Mouse (Mus musculus) forebrain, embryonic 11.5 days (tissue): ENCODE data around the gene Neurl4. TPM values are rescaled to one million over a fixed set of nuclear protein-coding genes. Genes with fewer than 3 reads are reported as not detected.
"Not testable (repeated sequence)": the region's sequence is repeated elsewhere in the genome, so short reads cannot be mapped to it uniquely, and the experiment has no call there.

ENCODE experiments used
- ATAC-seq: fragments of 200-750 bp; cut with Nextera tagmentation; replicated peaks from 2 replicates; pipeline ENCODE4 v1.8.0; 2017; ENCODE audit warnings: moderate TSS enrichment; ENCODE audit not compliant: low FRiP score
- DNase-seq: peaks from one replicate; pipeline ENCODE4 v3.0.0-alpha.2; 2017; ENCODE audit warnings: low spot score
- H3K27ac ChIP-seq: fragments of 300-500 bp; sonication (generic); 2 replicates; pipeline ENCODE4 v1.5.1; 2014; ENCODE audit warnings: low read depth, low read length
- H3K27me3 ChIP-seq: fragments of 300-500 bp; sonication (generic); 2 replicates; pipeline ENCODE4 v1.6.1; 2014; ENCODE audit warnings: mild to moderate bottlenecking, low read length, mixed read lengths; ENCODE audit not compliant: control insufficient read depth, insufficient read depth
- H3K36me3 ChIP-seq: fragments of 300-500 bp; sonication (generic); 2 replicates; pipeline ENCODE4 v1.6.1; 2014; ENCODE audit warnings: mild to moderate bottlenecking, low read length, moderate library complexity, mixed read lengths; ENCODE audit not compliant: control insufficient read depth, insufficient read depth
- H3K4me1 ChIP-seq: fragments of 300-500 bp; sonication (generic); replicated peaks from 2 replicates; pipeline ENCODE4 v1.6.1; 2014; ENCODE audit warnings: low read length, mixed read lengths; ENCODE audit not compliant: control insufficient read depth, insufficient read depth
- H3K4me2 ChIP-seq: fragments of 300-500 bp; sonication (generic); 2 replicates; pipeline ENCODE4 v1.6.1; 2014; ENCODE audit warnings: low read depth, mild to moderate bottlenecking, low read length, moderate library complexity, mixed read lengths; ENCODE audit not compliant: severe bottlenecking
- H3K4me3 ChIP-seq: fragments of 300-500 bp; sonication (generic); 2 replicates; pipeline ENCODE4 v1.5.1; 2014; ENCODE audit warnings: low read depth, low read length
- H3K9ac ChIP-seq: fragments of 300-500 bp; sonication (generic); 2 replicates; pipeline ENCODE4 v1.6.1; 2014; ENCODE audit warnings: low read length
- H3K9me3 ChIP-seq: fragments of 300-500 bp; sonication (generic); 2 replicates; pipeline ENCODE4 v1.6.1; 2016; ENCODE audit warnings: low read length, mixed read lengths; ENCODE audit not compliant: control insufficient read depth
- WGBS: fragments of 180-500 bp; shearing (Covaris S2); extraction: QIAGEN DNeasy Blood & Tissue Kit; methylation state at CpG from one replicate; pipeline ENCODE4 v1.1.7; 2014; 5-methylcytosine and 5-hydroxymethylcytosine counted together
- polyA plus RNA-seq: library from polyadenylated mRNA; unstranded; fragments of >200 nt; fragmentation: Nextera tagmentation; extraction: Ambion mirVana; gene quantifications from 2 replicates; pipeline ENCODE4 v1.2.1, GENCODE M21; 2014

The Neurl4 gene
- polyA plus RNA-seq, 1 experiment from 2014 or later = 23.0 TPM

DNA sequence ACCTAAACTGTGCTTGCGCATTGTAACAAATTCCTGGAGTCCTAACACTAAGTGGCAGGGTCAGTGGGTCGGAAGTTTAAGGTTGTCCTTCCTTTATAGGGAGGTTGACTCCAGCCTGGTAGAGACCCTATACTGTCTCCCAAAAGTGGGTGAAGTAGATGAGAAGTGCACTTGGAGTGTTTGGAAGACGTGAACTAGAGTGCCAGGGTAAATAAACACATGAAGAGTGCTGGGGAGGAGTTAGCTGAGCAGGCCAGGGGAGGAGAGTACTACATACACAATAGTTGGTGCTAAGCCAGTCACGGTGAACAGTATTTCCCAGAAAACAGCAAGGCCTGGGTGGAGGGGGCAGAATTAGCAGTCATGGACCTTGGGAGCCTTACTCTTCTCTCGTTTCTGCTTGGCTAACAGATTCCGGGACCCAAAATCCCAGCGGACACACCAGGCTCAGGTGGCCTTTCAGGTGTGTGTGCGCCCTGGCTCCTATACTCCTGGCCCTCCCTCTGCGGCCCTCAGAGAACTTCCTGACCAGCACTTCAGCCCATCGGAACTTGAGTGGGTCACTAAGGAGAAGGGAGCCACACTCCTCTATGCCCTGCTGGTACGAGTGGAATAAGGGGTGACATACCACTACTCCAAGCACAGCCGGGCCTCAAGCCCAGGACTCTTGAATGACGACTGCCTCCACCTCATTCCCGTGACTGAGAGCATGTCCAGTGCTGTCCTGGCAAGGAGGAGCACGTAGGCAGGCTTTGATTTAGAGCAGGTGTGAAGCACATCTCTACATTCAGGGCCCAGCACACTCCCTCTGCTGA lies 12.1 kb downstream of the Neurl4 start:
- Histone ChIP-seq H3K9ac (peak overlapping the region; percentile 89), H3K9me3 (no peaks in the 10 kb centered on the region), H3K4me2 (peak overlapping the region; percentile 99), H3K4me3 (peak overlapping the region; percentile 91), H3K27me3 (no peaks in the 10 kb centered on the region), H3K27ac (no peak overlapping the region), H3K4me1 (peaks cover 18% of the 10 kb centered on the region), H3K36me3 (peaks cover 42% of the 10 kb centered on the region)
- ATAC-seq (0 out of 2 replicates have a peak, but pooled peaks have one; percentile 11), DNase-seq (no peak)
- WGBS = 79% methylated on average over 15 of the region's 15 CpGs

DNA sequence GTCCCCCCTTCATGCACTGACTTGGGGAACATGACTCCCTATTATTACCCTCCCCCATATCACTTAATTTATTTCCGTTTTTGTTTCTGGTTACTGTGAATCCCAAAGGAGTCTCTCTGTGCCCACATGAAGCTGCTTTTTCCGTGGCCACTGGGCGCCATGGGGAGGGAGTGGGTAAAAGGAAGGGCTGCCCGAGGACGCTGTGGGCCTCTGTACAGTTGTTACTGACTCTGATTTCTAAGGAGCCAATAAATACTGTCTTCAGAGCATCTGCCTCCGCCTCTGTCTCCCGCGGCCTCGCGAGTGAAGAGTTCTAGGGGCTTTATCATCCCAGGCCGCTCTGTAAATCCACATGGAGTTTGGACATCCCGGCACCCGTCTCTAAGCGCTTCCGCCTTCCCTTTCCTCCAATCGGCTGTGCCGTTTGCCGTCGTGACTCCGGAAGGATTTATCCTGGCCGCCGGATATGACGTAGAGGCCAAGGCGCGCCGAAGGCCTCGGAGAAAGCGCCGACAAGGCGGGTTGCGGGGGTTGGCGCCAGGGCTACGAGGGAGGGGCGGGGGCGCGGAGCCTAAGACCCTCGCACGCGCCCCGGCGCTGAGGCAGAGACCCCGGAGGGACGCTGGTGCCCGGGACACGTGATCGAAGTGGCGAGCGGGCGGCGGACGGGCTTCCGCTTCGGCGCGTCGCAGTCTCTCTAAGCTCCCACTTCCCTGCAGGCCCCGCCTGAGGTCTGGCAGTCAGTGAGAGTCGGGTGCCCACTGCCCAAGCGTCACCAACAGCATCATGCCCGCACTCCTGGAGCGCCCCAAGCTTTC lies 12.9 kb downstream of the Neurl4 start, which contains the start of gene Gps2:
Gene Gps2, plus strand, starts transcription at position 335 of the 818 bp plus-strand sequence.
- Histone ChIP-seq H3K9me3 (no peaks in the 10 kb centered on the region), H3K27me3 (no peaks in the 10 kb centered on the region), H3K4me1 (peaks cover 20% of the 10 kb centered on the region), H3K36me3 (peaks cover 35% of the 10 kb centered on the region), H3K9ac (peak within 1 kb of the TSS; percentile 89), H3K4me2 (peak within 1 kb of the TSS; percentile 99), H3K4me3 (peak within 1 kb of the TSS; percentile 91), H3K27ac (peak within 1 kb of the TSS; percentile 69)
- ATAC-seq (peak; percentile 86), DNase-seq (peak; percentile 94)
- WGBS = 3% methylated on average over 61 of the region's 61 CpGs

DNA sequence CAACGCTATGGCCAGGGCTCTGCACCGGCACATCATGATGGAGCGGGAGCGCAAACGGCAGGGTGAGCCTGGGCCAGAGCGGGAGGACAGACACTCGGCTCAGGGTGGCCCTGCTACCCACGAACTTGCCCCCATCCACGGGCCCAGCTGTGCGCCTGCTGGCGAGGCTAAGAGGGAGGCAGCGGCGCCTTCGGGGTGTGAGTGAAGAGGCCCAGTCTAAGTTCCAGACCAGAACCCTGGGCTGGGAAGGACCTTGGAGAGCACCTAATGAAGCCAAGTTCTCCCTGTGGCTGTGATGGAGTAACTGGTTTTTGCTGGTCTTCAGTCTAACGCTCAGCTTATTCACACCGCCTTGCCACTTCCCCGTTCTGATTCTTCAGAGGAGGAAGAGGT lies 13.5 kb downstream of the Neurl4 start:
- H3K4me2 ChIP-seq = peak overlapping the region; percentile 99
- ATAC-seq = no peak
- H3K36me3 ChIP-seq = peaks cover 29% of the 10 kb centered on the region
- no peaks in the 10 kb centered on the region for H3K27me3 ChIP-seq
- WGBS = 4% methylated on average over 17 of the region's 17 CpGs
- H3K27ac ChIP-seq = peak overlapping the region; percentile 69
- H3K9me3 ChIP-seq = no peaks in the 10 kb centered on the region
- H3K9ac ChIP-seq = peak overlapping the region; percentile 89
- no peak for DNase-seq
- H3K4me1 ChIP-seq = peaks cover 25% of the 10 kb centered on the region
- H3K4me3 ChIP-seq = peak overlapping the region; percentile 91

DNA sequence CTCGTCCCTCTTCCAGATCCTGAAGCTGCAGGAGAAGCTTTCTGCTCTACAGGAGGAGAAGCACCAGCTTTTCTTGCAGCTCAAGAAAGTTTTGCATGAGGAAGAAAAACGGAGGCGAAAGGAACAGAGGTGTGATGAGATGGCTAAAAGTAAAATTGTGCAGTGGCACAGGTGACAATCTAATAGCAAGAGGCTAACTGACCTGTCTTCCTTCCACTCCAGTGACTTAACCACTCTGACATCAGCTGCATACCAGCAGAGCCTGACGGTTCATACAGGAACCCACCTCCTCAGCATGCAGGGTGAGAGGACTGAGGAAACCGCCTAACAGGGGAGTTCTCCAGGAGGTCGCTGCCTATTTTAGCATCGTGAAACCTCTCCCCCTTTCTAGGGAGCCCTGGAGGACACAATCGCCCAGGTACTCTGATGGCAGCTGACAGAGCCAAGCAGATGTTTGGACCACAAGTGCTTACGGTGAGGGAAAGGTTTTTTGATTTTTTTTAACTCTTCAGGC lies 14.1 kb downstream of the Neurl4 start:
- Histone ChIP-seq H3K4me1 (peaks cover 29% of the 10 kb centered on the region), H3K4me3 (peak overlapping the region; percentile 91), H3K4me2 (peak overlapping the region; percentile 99), H3K9me3 (no peaks in the 10 kb centered on the region), H3K27me3 (no peaks in the 10 kb centered on the region), H3K36me3 (peaks cover 25% of the 10 kb centered on the region), H3K27ac (no peak overlapping the region), H3K9ac (peak overlapping the region; percentile 89)
- 41% methylated on average over 9 of the region's 9 CpGs for WGBS
- ATAC-seq (no peak), DNase-seq (no peak)

DNA sequence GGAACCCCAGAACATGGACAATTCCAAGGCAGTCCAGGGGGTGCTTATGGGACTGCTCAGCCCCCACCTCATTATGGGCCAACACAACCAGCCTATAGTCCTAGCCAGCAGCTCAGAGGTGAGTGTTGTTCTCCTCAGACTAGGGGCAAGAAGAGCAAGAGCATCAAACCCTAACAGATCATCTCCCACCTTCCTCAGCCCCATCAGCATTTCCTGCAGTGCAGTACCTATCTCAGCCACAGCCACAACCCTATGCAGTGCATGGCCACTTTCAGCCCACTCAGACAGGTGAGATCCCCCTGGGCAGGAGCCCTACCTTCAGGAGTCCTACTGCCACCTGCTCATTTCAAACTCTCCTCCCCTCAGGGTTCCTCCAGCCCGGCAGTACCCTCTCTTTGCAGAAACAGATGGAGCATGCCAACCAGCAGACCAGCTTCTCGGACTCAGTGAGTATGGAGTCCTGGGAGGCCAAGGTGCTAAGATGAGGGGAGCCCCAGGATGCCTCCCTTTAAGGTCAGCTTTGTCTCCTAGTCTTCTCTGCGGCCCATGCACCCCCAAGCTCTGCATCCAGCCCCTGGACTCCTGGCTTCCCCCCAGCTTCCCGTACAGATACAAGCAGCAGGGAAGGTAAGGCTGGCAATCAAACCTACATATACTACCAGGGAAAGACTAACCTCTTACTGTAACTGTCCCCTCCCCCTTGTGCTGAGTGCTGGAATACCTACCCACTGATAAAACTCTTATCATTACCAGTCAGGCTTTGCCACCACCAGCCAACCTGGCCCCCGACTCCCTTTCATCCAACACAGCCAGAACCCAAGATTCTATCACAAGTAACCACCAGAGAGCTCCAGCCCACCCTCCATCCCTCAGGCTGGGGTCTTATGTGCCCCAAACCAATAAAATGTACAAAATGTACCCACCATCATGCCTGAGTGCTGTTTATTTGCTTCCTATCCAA lies 15.1 kb downstream of the Neurl4 start:
- H3K27me3 ChIP-seq = no peaks in the 10 kb centered on the region
- H3K4me3 ChIP-seq = no peak overlapping the region
- peaks cover 25% of the 10 kb centered on the region for H3K36me3 ChIP-seq
- peak overlapping the region; percentile 26; the same call in 1 of the 2 replicates for H3K4me2 ChIP-seq
- peaks cover 29% of the 10 kb centered on the region for H3K4me1 ChIP-seq
- 0 out of 2 replicates have a peak overlapping the region, but pooled peaks have one; percentile 12 for H3K9ac ChIP-seq
- WGBS = 75% methylated on average over 5 of the region's 5 CpGs
- DNase-seq (no peak), ATAC-seq (no peak)
- no peak overlapping the region for H3K27ac ChIP-seq
- no peaks in the 10 kb centered on the region for H3K9me3 ChIP-seq

DNA sequence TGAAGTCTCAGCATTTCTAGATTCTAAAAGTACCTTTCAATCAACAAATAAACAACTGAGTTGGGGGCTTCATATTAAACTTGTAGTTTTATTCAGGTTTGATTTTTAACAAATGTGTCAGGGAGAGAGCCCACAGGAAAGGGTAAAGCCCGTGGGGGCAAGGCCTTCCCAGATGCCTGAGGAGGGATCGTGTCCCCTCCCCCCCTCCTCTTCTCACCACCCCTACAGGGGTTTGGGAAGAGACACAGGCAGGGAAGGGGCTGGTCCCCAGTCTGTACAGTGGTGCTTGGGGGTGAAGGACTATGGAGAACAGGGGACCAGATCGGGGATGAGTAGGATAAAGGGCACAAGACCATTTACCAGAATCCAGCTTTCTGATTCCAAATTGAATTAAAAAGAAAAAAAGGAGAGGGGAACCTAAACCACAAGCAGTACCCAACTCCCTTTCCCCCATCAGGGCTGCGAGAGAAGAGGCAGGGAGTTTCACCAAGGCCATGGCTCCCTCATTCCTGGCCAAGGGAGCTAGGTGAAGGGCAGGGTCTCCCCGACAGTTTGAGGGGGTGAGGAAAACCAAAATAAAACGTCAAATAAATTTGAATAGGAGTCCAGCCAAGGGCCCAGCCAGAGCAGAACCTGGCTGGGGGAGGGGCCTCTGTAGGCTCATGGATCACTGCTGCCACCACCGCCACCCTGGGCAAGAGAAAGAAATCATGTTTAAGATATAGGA lies 15.9 kb downstream of the Neurl4 start:
- H3K9ac ChIP-seq, DNase-seq, H3K4me3 ChIP-seq, H3K4me2 ChIP-seq, H3K9me3 ChIP-seq, H3K27ac ChIP-seq, H3K27me3 ChIP-seq, ATAC-seq: not testable (repeated sequence)
- Histone ChIP-seq H3K36me3 (peaks cover 23% of the 10 kb centered on the region), H3K4me1 (peaks cover 29% of the 10 kb centered on the region)
- WGBS = 58% methylated on average over 7 of the region's 7 CpGs

DNA sequence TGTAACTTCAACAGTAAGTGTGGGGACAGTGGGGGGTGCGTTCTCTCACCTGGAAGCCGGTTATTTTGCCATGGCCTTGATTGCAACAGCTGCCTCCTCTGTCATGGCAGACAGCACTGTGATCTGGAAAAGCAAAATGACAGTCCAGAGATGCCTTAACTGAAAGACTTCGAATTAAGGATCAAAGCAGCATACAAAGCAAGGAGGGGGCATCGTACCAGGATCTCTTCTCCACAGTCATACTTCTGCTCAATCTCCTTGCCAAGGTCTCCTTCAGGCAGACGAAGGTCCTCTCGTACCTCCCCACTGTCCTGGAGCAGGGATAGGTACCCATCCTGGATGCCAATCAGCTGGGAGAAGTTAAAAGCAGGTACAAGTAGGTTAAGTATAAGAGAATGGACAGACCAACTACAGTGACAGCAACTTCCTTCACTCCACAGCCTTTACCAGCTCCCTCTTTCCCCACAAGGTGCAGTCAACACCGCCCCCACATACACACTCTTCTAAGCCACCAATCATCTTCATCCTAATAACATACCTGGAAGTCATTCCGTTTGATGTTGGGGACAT lies 16.6 kb downstream of the Neurl4 start:
- H3K4me1 ChIP-seq = peaks cover 29% of the 10 kb centered on the region

More for the DNA sequence above, 16.6 kb downstream of the Neurl4 start:
- H3K36me3 ChIP-seq = peaks cover 18% of the 10 kb centered on the region
- no peaks in the 10 kb centered on the region for H3K27me3 ChIP-seq
- H3K27ac ChIP-seq = no peak overlapping the region
- ATAC-seq = no peak
- DNase-seq = no peak
- no peak overlapping the region for H3K9ac ChIP-seq
- H3K4me3 ChIP-seq = no peak overlapping the region
- no peaks in the 10 kb centered on the region for H3K9me3 ChIP-seq
- 87% methylated on average over 8 of the region's 8 CpGs for WGBS
- H3K4me2 ChIP-seq = no peak overlapping the region
